Mouse (Mus musculus): Measurements from ENCODE around the gene Ndufaf5.
"Not testable (repeated sequence)": the region's sequence is repeated elsewhere in the genome, so short reads cannot be mapped to it uniquely, and the experiment has no call there.

Ndufaf5 gene

DNA sequence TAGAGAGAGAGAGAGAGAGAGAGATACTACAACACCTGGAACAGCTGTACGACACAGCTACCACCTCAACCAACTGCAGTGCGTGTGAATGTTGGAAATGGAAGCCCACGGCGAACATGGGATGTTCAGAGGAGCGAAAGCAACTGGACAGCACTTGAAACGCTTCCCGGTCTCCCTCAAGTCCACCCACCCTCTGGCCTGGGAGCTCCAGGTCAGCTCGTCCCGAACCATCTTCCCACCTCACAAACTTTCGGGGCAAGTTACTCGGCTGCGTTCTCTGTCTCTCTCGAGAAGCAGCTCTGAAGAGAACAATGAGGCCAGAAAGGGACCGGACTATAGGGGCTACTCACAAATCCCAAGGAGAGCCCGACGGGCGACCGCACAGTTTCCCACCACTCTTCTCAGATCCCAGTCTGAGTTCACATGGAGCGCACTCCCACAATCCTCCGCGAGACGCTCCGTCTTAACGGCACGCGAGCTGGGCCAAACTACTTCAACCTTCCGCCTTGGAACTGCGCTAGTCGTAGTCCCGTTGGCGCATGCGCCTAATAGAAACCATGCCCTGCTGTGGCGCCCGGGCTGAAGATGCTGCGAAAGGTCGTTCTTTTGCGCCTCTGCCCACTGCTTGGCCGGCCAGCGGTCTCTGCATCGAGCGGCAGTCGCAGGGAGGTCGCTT is at the start of gene Ndufaf5, which contains the start of gene Esf1:
TSS of gene Ndufaf5 (plus strand) at position 523 of the 676 bp plus-strand sequence.
TSS of gene Esf1 (minus strand) at position 438 of the 676 bp plus-strand sequence.
- peak; percentile 96 for DNase-seq (ENCODE audit: low read depth, low spot score)

DNA sequence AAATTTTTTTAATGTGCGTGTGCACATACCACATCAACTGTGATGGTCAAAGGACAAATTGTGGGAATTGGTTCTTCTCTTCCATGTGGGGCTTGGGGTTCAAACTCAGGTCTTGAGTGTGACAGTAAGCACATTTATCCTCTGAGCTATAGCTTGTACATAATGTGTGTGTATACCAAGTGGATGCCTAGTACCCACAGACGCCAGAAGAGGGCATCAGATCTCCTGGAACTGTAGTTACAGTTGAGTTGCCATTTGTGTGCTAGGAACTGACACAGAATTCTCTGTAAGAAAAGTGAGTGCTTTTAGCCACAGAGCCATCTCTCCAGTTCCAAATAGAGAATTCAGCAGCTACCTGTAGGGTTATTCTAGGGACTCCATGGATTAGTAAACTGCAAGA is 44.9 kb upstream of the Ndufaf5 start:
- no peak for DNase-seq (ENCODE audit: low read depth, low spot score)

DNA sequence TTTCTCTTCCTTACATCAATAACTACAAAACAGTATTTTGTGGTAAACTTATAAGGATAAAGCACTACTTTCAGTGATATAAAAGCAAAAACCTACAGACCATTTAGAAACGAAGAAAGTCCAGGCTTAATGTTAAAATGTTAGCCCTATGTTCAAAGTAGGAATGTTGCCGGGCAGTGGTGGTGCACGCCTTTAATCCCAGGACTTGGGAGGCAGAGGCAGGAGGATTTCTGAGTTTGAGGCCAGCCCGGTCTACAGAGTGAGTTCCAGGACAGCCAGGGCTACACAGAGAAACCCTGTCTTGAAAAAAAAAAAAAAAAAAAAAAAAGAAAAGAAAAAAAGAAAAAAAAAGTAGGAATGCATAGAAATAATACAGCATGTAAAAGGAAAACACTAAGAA is 18.7 kb upstream of the Ndufaf5 start, which contains the start of gene Gm17374:
TSS of gene Gm17374 (plus strand) at position 301 of the 400 bp plus-strand sequence.
- DNase-seq (ENCODE audit: low read depth, low spot score), result not testable (repeated sequence)

DNA sequence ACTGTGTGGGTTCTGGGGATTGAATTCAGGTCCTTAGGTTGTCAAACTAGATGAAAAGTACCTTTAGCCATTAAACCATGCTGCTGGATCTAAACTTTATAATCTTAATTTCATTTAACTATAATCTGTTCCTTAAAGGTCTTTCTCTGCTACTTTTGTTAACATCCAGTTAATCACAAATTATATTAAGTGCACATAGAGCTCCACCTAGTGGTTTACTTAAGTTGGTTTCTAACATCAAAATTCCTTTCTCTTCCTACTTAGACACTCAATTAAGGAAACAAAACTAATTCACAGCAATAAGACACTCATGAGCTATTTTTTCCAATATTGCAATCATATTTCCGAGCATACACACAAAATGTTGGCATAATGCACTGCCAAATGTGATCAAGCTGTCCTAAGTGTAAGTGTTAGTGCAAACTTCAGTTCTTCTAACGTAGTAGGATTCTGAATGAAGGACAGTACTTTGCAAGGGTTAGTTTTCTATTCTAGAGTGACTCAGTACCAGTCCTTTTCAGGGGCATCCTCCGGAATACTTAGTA is 11.2 kb upstream of the Ndufaf5 start:
- peak; percentile 13 for DNase-seq (ENCODE audit: low read depth, low spot score)

DNA sequence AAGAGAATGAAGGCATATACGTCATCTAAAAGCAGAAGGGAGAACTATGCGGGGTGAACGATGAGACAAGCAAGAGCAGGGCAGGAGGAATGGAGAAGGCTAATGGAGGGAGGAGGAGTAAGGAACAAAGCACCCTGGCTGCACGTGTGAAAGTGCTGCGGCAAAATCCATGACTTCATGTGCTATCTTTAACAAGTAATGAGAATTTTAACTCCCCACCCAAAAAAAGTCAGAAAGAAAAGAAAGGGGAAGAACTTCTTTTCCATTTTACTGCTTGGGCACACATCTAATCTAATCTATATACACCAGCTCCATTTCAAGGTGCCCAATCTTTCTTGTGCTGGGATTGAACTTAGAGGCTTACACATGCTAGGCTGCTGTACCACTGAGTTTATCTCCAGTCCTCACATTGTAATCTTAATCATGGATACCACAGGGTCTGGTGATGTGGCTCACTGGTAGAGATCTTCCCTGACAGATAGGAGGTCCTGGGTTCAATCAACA is 7.0 kb upstream of the Ndufaf5 start:
- DNase-seq (ENCODE audit: low read depth, low spot score), result no peak

DNA sequence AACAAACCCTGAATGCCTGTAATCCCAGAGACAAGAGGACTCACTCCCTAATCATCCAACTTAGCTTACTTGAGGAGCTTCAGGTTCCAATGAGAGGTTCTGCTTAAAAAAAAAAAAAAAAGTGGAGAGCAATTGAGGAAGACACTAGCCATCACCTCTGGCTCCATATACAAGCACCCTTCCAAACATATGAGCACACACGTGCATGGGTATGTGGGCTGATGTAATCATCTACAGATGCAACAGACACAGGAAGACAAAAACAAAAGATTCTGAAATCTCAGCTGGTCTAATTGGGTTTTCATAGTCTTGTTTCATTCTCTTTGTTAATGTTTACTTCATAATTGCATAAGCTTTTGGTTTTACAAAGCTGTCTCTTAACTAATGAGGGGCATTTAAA is 1.4 kb upstream of the Ndufaf5 start:
- no peak for DNase-seq (ENCODE audit: low read depth, low spot score)

DNA sequence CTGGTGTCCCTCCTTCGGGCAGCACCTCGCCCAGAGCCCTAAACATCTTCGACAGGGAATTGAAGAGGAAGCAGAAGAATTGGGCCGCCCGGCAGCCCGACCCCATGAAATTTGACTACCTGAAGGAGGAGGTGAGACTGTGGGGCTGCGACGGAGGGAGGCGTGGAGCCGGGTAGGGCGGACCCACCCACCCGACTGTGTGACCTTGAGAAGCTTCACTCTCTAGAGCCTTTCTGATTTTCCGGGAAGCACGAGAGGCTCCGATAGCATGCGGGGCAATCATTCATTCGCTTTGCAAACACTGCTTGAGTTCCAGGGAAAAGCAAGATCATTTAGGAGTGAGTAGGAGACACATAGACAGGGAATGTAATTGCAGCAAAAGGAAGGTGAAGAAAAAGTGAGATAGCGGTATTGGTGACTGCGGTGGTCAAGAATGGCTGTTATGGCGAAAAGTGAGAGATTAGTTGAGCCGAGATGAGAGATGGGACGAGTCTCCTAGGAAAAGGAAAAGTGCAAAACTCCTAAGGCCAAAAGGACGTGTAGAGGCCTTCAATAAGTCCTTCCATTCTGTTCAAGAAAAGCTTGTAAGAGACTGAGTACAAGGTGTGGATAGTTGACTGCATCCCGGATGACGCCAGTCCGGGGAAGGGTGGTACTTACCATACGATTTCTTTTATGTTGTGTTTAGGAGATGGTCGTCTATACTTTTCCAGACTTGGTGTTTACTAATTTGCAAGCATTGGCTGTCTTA is 529 bp downstream of the Ndufaf5 start:
- DNase-seq (ENCODE audit: low read depth, low spot score), result peak; percentile 6

DNA sequence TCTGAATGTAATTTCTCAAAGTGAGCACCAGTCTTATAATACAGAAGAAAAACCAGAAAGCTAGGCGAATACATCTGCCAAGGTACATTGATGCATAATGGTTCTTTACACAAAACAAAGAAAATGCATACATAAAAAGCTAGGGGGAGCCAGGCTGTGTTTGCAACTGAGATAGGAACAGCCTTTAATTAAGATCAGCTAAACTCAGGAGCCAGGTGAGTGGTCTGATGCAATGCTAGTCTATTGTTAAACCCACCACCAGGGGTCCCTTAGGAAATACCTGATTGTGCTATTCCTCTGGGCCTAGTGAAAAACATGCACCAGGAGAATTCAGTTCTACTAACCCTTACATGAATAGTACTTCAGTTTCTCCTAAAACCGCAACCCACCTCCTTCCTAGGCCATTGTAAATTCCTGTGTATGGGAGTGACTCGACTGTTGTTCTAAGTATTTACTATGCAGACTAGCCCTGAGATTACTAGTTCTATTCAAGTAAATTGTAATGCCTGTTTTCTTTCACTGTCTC is 15.3 kb downstream of the Ndufaf5 start:
- DNase-seq (ENCODE audit: low read depth, low spot score), result not testable (repeated sequence)

DNA sequence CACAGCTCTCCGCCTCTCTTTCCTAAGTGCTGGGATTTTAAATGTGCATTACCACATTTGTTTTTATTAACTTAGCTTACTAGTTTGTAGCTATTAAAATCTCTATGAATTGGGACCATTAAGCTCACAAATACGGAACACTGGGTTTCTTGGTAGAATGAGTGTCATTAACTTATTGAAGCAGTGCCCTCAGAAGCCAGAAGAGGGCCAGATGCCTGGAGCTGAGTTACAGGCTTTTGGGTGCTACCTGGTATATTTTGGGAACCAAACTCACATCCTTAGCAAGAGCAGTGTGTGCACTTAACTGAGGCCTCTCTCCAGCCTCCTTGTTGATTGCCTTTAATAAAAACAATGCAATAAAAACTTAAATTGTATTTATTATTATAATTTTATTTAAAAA is 30.3 kb downstream of the Ndufaf5 start:
- DNase-seq (ENCODE audit: low read depth, low spot score), result no peak

DNA sequence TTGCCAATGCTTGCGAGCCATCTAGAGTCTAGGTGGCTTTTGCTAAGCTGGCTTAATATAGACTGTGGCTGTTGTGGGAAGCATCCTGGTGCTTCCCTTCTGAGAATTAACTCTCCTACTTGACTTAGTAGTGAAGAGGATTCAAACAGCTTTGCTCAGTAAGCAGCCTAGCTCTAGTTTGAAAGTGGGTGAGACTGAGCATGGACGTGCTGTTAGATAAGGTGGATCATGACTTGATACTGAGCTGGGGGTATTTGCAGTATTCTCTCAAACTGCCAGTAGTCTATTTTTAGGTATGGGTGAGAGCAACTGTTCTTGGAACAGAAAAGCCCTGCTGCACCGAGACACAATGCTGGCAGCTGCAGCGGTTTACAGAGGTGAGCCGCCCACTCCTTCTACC is 32.1 kb downstream of the Ndufaf5 start:
- DNase-seq (ENCODE audit: low read depth, low spot score), result no peak

DNA sequence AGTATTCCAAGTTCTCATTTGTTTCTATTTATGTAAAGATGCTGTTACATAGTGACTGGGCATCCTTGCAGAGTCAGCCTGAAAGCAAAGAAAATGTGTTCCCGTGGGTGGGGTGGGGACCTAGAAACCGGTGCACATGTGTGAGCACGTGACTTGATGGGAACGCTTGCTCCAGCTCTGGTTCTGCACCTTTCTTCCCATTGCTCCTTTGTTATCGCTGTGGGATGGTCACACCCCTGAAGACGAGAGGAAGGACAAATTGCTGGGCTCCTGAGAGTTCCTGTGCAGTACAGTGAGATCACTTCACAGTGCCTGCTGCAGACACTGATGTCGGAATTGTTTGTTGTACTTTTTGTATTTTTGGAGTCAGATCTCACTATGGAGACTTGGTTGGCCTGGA is 33.3 kb downstream of the Ndufaf5 start:
- DNase-seq (ENCODE audit: low read depth, low spot score), result no peak

DNA sequence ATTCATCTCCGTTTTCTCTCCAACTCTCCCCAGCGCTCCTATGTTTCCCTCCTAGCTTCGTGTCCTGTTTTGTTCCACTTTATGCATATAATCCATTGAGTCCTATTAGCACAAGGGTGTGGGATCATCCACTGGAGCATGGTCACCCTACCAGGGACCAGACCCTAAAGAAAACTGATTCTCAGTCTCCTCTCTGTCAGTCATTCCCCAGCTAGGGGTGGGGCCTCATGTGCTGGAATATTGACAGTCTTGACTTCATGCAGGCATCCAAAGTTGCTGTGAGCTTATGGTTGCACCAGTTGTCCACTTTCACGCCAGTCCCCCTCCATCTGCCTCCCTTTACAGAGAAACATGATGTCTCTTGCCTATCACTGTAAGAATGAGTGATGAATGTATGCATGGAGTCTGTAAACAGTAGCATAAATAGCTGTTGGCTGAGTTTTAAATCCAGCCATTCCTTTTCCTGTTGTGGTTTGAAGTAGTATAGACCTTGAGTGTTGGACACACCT is 44.1 kb downstream of the Ndufaf5 start:
- DNase-seq (ENCODE audit: low read depth, low spot score), result no peak

DNA sequence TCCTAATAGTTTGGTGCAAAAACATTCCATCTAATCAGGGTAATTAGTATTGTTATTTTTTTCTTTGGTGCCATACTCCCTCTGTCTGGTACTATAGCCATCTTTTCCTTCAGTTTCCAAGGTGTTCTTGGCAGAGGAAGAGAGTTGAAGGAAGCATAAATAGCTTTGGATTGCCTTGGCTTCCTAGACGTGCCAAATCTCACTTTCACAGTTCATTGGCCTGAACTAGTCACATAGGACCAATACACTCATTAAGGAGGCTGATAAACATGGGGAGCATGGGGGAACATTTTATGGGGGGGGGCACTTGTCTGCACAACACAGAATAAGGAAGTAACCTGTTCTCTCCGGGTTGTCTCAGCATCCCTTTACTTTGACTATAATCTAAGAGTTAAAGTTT is 45.0 kb downstream of the Ndufaf5 start:
- no peak for DNase-seq (ENCODE audit: low read depth, low spot score)

DNA sequence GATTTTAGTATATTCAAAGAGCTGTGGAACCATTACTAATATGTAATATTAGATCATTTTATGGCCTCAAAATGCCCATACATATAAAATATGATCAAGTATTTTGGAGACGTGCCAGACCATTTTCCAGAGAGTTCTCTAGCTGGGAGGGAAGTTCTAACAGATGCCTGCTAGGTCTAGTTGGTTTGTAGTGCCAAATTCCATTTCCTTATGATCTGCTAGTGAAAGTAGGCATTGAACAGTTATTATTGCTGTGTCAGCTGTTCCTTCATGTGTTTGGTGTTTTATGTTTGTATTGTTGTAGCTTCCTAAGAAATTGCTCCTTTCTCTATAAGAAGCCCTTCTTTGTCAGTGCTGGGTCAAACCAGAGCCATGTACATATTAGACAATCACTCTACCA is 45.5 kb downstream of the Ndufaf5 start:
- DNase-seq (ENCODE audit: low read depth, low spot score), result no peak

DNA sequence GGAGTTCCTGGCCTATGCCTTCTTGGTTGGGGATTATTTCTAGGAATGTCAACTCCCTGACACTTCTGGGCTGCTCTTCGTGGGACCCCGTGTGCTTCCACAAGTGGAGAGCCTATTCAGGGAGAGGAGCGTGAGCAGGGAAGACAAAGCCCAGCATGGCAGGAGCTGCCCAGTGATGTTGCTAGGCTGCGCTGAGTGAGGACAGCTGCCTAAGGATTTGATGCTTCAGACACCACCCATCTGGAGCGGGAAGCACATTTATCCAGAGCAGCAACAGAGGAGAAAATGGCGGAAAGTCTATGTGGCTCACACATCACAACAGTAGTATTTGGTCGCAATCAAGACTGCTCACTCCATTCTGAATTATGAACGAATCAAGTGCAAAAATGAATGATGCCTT is 49.9 kb downstream of the Ndufaf5 start:
- DNase-seq (ENCODE audit: low read depth, low spot score), result no peak

DNA sequence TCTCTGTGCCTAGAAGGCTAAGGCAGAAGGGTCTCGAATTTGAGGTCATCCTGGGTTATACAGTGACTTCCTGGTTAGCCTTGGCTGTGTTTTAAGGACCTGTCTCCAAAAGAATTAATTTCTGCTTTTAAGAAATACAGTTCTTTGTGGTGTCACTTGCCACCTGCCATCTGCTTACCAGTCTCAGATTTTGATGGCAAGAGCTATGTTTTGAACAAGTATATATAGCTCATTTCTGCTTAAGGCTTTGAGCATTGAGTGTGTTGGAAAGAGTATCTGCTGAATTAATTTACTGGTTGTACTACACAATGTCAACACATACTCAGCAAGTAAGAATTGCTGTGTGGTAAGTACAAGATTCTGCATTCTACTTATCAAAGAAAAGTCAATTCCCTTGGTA is 59.8 kb downstream of the Ndufaf5 start:
- DNase-seq (ENCODE audit: low read depth, low spot score), result no peak

DNA sequence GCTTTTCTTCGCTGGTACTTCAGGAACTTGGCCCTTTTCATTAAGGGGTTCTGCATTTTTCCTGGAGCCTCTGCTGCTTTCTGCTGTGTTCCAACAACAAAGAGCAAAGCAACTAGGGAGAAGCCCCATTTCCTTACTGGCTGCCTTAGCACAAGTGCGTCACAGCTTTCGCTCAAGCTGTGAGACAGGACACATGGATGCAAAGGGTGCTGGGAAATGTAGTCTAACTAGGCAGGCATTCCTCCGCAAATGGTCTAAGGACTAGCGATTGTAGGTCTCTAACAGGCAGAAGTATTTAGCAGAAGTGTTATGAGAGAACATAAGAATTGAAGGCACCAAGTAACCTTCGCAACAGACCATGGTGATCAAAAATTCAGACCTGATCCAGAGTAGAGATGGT is 66.8 kb downstream of the Ndufaf5 start:
- DNase-seq (ENCODE audit: low read depth, low spot score), result peak; percentile 5

DNA sequence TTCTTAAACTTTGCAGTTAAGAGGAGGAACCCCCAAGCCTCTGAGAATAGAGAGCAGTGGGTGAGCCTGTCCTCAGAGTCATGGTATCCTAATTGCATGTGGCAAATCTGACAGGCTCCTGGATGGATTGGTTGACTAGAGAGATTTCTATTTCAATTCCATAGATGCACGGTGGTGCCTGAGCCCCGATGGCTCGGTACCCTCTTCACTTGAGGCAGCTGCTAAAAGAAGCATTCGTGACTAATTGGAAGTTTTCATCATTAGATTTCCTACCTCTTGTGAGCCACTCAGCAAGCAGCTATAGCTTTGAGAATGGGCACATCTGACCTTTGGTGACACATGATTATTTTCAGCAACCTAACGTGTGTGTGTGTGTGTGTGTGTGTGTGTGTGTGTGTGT is 71.9 kb downstream of the Ndufaf5 start:
- DNase-seq (ENCODE audit: low read depth, low spot score), result no peak

DNA sequence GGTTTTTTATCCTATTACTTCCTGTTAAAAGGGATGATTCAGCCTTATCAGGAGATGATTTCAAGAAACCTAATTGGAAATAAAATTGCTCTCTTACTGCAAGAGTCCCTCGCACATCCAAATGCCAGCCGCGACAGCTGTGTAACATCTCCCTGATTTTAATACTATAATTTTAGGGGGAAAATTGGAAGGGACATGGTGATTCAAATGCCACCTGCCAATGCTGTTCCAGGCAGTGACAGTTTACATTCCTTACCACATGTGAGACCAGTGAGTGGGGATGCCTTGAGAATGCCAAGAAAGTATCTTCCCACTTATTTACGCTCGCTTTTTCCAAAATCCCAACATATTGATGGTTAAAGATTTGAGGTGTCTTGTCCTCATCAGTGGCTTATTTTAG is 72.7 kb downstream of the Ndufaf5 start:
- DNase-seq (ENCODE audit: low read depth, low spot score), result no peak
